Mouse (Mus musculus): Measurements from ENCODE around the gene Tox3.

DNA sequence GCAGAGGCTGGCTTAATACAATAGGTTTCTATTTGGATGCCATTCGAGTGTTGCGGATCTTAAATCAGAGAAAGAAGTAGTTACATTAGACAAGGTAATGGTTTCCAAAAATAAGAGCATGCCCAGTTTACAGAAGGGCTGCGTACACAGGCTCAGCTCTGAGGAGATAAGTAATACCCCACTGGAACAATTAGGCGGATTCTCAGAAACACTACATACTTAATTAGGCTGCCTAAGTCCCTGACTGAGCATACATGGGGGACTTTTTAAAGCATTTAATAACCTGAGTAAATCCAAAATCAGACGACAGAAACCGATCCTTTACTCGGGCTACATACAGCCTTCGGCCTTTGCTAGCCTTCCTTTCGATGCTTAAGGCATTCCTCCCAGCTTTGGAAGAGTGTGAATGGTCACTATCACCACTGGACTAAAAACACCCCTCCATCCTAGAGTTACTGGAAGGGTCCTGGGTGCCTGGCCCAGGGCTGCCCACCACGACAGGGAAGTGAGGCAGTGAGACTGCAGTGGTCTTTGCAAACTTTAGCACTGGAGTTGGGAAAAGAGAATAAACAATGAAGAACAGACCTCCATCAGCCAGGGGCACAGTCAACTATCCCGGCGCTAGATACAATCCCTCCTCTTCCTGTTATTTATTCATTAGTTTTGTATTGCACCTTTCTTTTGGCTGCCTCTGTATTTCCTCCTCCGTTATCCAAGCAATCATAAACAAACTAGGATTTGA, 1.8 kb downstream of the Tox3 start:
- TF ChIP-seq CTCF (IDR thresholded peaks at IDR 0.05; ENCODE audit: low read depth, low read length) (no peak), POLR2AphosphoS5 (IDR thresholded peaks at IDR 0.05; ENCODE audit: insufficient replicate concordance, low read depth, low read length) (no peak), GATA1 (IDR thresholded peaks at IDR 0.05; ENCODE audit: borderline replicate concordance, low read length) (no peak)
